Mouse (Mus musculus) heart, adult 8-10 months (tissue): ENCODE results near the gene Ptprj. TPM values are rescaled to one million over a fixed set of nuclear protein-coding genes. Genes with fewer than 3 reads are reported as not detected.
A peak's percentile ranks its signal among the peaks of the same experiment; 100 is the strongest.
"Not testable (repeated sequence)": the region's sequence is repeated elsewhere in the genome, so short reads cannot be mapped to it uniquely, and the experiment has no call there.

ENCODE experiments used
- DNase-seq: peaks from one replicate; pipeline ENCODE4 v3.0.0; 2022; ENCODE audit warnings: low spot score
- total RNA-seq, 4 experiments: library from RNA; stranded (reverse); gene quantifications; 2 replicates each; pipeline ENCODE4 v1.2.4; 2022

Ptprj gene
- total RNA-seq, 4 experiments from 2014 or later = 6.0 to 7.3 (median 7.0) TPM

- DNase-seq = no peak
Measured at GRCm38 (mm10) chr2:90481505-90481904, 98.9 kb downstream of the Ptprj start.

GRCm38 (mm10) chr2:90480747-90481308, 99.6 kb downstream of the Ptprj start:
- DNase-seq = no peak

DNA sequence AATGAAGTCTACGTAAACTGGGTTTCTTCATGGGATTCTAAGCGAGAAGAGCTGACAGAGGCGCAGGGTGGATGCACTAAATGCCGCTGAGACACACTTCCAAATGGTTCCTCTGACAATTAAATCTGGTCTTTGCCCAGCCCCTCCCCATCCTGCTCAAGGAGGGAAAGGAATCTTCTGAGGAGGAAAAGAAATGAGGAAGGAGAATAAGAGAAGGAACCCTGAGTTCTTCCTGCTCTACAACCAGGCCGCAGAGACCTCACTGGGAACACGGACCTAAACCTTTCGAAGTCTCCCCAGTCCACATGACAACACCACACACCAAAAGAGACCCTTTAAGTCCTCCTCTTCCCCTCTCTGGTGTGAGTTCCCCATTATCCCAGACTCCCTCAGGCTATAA, 101.9 kb downstream of the Ptprj start:
- DNase-seq = no peak

DNA sequence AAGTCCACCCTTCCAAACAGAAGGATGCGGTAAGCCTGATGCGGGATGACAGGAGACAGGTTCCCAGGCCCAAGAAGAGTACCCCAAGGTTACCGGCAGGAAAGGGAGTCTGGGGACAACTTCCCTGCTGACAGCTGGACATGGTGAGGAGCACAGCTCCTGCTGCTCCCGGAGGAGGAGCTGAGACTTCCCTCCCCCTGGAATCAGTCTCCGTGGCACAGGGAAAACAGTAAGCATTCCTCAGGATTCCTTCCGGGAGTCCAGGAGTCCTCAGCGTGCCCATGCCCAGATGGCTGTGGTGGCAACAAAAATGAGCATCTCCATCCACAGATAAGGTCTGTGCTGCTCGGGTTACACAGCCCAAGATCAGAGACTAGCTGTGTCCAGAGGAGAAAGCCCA, 102.8 kb downstream of the Ptprj start:
- no peak for DNase-seq

GRCm38 (mm10) chr2:90476792-90477191, 103.7 kb downstream of the Ptprj start:
- no peak for DNase-seq

- no peak for DNase-seq
Measured at GRCm38 (mm10) chr2:90476319-90476718, 104.1 kb downstream of the Ptprj start.

DNA sequence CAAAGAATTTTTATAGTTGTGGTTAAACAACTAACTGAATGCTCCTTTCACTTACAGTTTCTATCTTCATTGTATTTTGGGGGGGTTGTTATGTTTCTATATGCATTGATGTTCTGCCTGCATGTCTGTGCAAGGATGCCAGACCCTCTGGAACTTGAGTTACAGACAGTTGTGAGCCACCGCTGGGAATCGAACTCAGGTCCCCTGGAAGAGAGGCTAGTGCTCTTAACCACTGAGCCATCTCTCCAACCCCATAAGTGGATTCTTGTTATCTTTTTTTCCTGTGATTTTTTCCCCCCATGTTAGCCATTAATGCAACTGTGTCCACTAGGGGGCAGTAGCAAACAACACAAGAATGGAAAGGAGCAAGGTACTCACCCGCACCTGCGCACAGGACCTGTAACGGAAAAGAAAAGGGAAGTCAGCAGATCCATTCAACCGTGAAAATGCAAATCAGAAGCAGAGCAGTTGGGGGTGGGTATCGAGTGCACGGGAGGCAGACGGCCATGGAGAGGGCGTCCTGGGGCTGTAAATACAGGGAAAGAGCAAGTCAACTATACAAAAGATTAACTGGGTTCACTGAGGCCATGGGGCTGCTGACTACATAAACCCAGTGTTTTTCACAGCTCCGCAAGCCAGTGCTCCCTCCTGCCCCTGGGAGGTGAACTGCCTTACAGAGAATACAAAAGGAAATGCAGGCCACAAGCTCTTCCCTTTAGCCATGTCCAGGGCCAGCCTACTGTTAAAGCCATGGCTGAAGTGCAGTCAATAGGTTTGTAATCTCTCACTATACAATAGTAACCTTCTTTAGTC, 105.6 kb downstream of the Ptprj start:
- peak; percentile 79 for DNase-seq

DNA sequence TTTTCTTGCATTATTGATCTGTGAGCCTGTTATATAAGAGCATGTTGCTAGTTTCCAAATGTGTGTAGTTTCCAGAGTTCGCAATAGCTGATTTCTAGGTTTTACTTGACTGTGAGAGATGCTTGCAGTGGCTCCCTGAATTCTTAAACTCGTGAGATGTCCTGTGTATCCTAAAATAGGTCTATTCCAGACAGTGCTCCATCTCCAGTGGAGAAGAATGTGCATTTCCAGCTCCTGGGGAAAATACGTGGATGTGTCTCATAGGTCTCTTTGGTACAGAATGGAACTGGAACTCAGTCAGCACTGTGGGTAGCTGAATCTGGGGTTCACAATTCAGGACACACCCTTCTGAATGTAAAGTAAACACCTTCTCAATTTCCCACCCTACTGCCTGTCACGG, 107.7 kb downstream of the Ptprj start:
- no peak for DNase-seq

DNA sequence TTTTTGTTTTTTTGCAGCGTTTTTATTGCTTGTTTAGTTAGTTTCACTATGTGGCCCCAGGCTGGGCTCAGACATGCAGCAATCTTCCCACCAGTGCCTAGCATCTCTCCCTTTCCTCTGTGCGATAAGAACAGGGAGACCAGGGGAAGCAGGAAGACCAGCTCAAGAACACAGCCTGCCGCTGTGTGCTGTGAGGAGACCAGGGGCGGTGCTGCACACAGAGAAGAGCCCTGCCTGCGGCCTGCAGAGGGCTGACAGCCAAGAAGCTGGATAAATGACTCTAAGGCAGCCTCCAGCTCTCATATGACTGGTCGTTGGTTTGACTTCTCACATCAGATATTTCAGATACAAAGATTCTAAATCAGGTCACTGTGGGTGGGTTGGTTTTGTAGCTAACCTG, 110.3 kb downstream of the Ptprj start:
- no peak for DNase-seq

DNA sequence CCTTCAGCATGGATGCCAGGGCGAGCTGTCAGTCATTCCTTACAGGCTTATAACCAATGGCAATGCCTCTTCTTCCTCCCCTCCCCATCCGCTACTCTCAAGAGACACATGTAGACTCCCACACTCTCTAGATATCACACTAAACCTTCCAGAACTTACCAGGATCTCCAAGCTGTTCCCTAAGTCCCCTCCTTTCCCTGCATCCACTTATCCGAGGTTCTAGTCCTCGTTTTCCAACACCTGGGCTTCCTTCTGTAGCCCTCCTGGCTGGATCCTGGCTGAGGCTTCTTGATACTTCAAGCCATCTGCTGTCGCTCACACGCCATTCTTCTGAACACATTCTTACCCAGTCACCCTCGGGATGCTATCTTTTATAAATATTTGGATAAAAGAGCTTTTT, 114.0 kb downstream of the Ptprj start:
- DNase-seq = no peak

DNA sequence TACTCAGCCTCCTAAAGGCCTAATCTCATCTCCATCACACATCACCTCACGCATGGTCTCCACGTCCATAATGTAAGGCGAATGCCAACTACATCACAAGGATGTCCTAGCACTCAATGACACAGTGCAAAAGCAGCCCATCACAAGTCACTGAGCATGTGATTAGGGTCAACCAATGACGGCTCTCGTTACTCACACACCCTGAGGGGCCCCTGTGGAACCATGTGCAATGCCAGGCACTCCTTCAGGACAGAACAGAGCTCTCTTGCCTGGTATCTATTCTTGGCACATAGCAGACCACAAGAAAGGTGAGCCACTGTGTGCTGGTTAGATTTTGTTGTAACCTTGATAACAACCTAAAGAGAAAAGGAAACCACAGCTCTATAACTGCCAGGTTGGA, 116.7 kb downstream of the Ptprj start:
- no peak for DNase-seq

DNA sequence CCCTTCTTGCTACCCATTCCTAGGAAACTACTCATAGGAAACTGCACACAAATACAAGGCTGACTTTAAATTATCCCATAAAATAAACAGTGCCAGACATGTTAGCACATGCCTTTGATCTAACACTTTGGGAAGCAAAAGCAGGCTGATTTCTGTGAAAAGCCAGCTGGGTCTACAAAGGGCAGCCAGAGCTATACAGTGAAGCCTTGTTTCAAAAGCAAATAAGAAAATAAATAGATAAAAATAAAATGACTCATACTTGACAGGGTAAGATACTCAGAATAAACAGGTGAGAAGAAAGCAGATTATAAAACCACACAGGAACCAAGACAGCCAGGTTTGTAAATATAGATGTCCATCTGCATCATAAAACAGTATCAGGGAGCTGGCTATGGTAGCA, 118.2 kb downstream of the Ptprj start:
- DNase-seq = no peak

GRCm38 (mm10) chr2:90457946-90458345, 122.5 kb downstream of the Ptprj start:
- no peak for DNase-seq

GRCm38 (mm10) chr2:90452380-90452779, 128.1 kb downstream of the Ptprj start:
- DNase-seq = no peak

- no peak for DNase-seq
Measured at GRCm38 (mm10) chr2:90448967-90449740, 131.3 kb downstream of the Ptprj start.

GRCm38 (mm10) chr2:90443811-90444210, 136.6 kb downstream of the Ptprj start:
- no peak for DNase-seq

DNA sequence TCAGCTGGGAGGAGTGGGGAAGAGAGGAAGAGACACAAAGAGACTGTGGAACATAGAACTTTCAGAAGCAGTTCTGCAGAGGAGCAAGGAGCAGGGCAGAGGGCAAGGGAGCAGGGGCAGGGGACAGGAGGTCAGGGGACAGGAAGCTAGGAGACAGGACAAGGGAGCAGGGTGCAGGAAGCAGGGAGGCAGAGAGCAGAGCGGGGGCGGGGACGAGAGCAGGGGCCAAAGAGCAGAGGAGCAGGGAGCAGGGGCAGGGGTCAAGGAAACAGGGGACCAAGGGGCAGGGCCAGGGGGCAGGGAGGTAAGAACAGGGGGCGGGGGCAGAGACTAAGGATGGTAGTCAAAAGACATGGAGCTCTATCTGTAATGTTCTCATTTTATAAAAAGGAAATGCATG, 138.6 kb downstream of the Ptprj start:
- DNase-seq = not testable (repeated sequence)

- DNase-seq = not testable (repeated sequence)
Measured at GRCm38 (mm10) chr2:90440169-90440568, 140.3 kb downstream of the Ptprj start.

DNA sequence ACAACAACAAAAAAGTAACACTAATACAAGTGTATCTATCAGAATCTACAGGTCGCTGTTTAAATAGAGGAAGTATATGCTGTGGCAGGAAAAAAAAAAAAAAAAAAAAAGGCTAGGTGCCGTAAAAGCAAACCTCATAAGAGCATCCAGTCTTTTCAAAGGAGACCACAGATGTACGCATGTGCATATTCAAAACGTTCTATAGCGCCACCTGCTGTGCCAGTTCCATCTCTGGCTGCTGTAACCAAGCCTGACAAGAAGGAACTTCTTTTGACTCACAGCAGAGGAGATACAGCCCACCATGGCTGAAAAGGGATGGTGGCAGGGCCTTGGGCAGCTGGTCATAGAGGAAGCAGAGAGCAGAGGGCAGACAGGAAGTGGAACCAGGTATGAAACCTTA, 143.0 kb downstream of the Ptprj start:
- DNase-seq = not testable (repeated sequence)

DNA sequence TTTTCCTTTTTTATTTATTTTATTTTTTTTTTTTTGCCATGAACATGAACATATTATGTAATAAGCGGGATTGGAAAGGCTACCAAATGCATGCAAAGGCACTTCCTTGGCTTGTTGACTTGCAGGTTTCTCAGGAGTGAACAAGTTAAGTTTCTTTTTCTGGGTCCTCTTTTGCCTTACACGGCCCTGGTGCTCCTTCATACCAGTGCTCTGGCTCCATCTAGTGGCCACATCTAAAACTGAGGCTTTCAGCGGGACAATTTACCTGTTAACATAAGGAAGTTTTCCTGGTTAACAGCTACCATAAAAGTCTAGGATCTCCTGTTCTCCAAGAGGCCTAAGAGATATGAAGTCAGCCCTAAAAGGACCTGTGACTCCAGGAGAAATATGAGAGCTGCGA, 150.7 kb downstream of the Ptprj start:
- DNase-seq = not testable (repeated sequence)

- not testable (repeated sequence) for DNase-seq
Measured at GRCm38 (mm10) chr2:90428988-90429717, 151.3 kb downstream of the Ptprj start.

GRCm38 (mm10) chr2:90424937-90425336, 155.5 kb downstream of the Ptprj start:
- DNase-seq = not testable (repeated sequence)
